Mouse (Mus musculus) embryo, embryonic 11 days (tissue): ENCODE data around the gene Dchs2.

ENCODE experiments used
- DNase-seq: peaks from one replicate; pipeline ENCODE4 v3.0.0-alpha.2; 2015

Gene Dchs2

GRCm38 (mm10) chr3:83266009-83266408 lies 138.3 kb downstream of the Dchs2 start:
- no peak for DNase-seq

- DNase-seq = no peak
Observed at GRCm38 (mm10) chr3:83270228-83270627, 142.5 kb downstream of the Dchs2 start.

- DNase-seq = peak; percentile 29
Observed at GRCm38 (mm10) chr3:83270982-83271381, 143.2 kb downstream of the Dchs2 start.

- peak; percentile 88 for DNase-seq
Observed at GRCm38 (mm10) chr3:83273555-83274244, 146.0 kb downstream of the Dchs2 start.

DNA sequence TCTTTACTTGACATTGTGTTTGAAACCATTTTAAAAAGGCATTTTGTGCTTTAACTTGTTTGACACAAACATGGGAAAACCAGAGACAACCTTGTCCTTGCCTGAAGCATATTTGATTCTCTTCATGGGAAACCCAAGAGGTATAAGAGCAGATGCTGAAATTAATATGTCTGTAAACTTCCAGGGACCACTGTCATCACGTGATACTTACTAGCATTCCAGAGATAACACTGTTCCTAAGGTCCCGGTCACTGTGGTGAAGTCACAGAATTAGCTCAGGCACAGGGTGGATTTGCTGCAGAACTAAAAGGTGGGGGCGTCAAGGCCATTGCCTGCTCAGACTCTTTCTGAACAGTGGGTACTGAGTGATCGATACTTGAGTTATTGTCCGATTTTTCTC lies 148.0 kb downstream of the Dchs2 start:
- DNase-seq = no peak

DNA sequence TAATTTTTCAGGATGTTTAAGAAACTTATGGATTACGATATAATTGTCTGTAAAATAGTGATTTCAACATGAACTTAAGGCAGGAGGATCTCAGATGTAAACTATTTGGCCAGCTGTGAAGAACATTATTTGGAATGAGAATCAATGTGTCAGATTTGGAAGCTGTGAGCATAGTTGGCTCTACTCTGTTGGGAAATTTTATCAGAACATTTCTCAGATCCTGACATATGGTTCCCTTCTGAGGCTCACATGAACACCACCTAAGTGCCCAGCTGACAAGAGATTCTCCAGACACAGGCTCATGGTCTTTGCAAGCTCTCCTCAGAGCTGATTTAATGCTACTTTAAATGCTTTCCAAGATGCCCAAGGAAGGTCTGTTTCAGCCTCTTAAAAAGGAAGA lies 156.1 kb downstream of the Dchs2 start:
- no peak for DNase-seq

DNA sequence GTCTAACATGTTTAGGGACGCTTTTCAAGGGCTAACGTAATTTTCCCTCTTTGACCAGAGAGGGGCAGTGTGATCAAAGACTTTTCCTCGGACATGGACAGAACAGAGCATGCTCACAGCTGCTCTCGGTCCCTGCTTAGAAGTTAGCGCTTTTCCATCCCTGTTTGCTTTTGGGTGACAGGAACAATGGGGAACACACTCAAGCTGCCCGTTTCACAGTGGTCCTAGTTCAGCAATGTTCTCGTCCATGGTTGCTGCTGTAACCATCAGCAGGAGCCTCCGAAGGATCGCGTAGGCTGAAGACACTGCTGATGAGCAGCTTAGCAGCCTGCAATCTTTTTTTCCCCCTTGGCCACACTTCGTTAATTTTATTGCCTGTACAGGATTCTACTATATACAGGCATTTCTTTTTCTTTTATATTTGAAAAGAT lies 159.2 kb downstream of the Dchs2 start:
- peak; percentile 87 for DNase-seq

DNA sequence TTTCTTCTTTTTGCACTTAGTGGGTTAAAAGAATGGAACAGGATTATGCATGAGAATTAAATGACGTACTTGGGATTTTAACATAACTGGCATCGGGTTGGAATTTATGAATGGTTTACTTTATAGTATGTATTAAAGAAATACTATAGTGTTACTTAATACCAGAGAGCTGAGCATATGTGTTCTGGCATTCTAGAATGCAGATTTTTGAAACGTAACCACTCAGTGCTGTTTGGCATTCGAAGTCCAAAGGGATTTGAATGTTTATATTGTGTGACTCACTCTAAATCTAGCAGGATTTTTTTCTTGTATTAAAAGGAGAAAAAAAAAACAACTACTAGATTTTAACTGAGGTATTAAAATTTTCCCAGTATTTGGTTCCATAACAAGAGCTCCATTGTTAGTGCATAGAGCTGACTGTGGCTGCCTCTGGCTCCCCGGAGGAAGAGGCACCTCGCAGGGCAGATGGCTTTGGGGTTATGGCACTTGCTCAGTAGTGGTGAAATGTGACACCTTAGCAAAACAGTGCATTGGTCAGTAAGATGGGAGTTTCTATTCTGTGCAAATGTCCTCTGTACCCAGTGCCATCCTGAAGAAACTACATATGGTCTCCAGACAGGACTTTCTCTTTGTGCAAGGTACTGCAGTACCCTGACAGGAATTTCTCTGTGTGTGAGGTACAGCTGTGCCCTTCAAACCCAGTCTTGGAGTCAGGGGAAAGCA lies 160.5 kb downstream of the Dchs2 start:
- peak; percentile 49 for DNase-seq

DNA sequence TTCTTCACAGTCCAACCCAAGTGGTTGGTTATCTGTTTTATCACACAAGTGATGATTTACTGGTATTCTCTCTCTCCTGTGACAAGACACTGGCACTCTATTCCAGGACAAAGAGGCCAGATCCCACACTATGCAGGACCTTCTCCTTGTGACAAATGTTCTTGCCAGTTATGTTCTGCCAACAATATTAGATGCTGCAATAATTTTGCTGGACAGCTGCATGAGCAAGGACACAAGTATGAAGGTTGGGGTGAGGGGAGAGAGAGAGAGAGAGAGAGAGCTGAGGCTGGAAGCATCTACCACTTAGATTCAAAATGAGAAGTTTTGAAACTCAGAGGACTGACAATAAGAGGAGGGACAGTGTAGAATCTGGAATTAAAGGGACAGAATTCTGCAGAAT lies 162.7 kb downstream of the Dchs2 start:
- DNase-seq = no peak

DNA sequence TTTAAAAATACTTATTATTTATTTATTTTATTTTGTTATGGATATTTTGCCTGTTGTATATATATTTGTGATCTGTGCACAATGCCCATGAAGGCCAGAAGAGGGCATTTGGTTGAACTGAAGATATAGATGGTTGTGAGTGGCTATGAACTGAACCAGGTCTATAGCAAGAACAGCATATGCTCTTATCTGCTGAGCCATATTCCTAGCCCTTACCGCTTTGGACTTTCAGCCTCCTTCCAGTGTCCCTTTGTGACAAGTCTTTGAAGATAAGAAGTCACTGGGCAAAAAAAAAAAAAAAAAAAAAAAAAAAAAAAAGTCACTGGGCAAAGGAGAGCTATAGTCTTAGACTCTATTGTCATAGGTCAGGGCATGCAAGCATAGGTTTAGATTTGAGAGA lies 163.2 kb downstream of the Dchs2 start:
- DNase-seq = no peak

- no peak for DNase-seq
Observed at GRCm38 (mm10) chr3:83299783-83300382, 172.1 kb downstream of the Dchs2 start.

GRCm38 (mm10) chr3:83303876-83304275 lies 176.1 kb downstream of the Dchs2 start:
- peak; percentile 46 for DNase-seq

DNA sequence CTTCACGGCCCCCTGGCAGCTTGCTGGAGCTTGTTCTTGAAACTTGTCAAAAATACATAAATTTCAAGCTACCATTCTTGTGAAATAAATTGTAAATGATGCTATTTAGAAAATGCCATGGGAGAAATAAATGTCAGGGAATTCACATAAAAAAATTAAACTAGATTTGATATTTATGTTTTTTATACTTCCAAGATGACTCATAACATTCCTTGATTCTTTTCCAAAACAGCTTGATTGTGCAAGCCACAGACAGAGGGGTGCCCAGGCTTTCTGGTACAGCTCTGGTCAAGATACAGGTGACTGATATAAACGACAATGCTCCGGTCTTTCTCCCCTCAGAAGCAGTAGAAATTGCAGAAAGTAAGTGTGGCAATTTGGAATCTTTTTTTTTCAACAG lies 218.2 kb downstream of the Dchs2 start:
- no peak for DNase-seq

DNA sequence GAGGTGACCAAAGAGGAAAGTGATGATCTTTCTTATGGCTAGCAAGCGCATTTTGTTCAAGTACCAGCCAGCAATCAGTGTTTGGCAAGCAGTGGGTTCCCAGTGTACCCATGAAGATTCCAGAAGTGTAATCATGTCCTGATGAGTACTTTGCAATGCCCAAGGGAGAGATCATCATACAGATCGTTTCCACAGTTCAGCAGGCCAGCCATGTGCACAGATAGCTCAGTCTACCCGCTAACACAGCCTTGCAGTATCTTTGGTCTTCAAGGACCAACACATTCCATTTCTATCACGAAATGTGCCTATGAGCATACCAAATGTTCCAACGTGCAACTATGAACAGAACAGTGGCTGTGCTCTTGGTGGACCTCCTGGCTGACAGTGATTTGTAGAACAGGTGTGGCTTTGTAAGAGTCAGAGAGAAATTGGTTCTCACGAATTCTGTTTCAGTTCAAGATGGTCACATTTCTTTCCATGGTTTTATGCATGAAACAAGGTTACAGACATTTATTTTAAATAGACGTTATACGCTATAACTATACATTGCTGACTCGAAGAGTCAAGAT lies 240.8 kb downstream of the Dchs2 start:
- DNase-seq = no peak

DNA sequence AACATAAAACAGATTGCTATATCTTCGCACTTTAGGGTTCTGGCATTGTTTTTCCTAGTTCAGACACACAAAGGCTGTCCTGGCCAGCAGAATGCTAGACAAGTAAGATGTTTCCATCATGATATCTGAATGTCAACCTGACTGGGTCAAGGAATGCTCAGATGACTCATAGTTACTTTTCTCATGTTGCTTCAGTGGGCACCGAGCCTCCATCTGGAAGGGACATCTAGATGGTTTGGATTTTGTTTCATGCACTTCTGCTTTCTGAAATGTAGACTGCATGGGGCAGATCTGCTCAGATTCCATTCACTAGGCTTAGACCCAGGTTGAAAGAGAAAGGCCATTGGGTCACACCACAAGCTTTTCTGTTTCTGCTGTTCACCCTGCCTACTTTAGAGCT lies 242.1 kb downstream of the Dchs2 start:
- DNase-seq = no peak

GRCm38 (mm10) chr3:83374333-83374732 lies 246.6 kb downstream of the Dchs2 start:
- DNase-seq = no peak

DNA sequence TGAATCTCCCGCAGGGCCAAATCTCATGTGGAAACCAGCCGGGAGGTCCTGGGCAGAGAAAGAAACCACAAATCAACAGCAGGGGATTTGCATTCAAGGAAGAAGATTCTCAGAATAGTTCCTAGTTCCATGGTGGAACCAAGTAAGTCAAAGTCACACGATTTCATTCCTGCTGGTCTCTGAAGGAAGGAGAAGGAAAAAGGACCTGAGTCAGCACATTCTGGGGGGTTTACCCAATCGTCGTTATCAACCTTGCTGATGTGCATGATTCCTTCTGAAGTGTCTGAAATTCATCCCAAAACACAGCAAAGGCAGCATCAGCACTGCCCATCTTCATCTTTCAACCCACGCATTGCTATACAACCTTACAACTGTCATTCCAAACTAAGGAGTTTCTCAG lies 249.1 kb downstream of the Dchs2 start:
- no peak for DNase-seq
